Mouse (Mus musculus) telencephalon, adult 2 months (tissue): ENCODE data around the gene Chd6.
A peak's percentile ranks its signal among the peaks of the same experiment; 100 is the strongest.

Experiments
- DNase-seq: peaks from one replicate; pipeline ENCODE4 v3.0.0-alpha.2; 2011; ENCODE audit warnings: low read depth, low spot score

Gene Chd6

GRCm38 (mm10) chr2:161108933-161109371 lies at the start of gene Chd6:
Gene Chd6 (minus strand): TSS chr2:161109075.
- DNase-seq = peak; percentile 100

- no peak for DNase-seq
Measured at GRCm38 (mm10) chr2:161150004-161150842, 41.3 kb upstream of the Chd6 start.

GRCm38 (mm10) chr2:161148428-161149020 lies 39.6 kb upstream of the Chd6 start:
- no peak for DNase-seq

GRCm38 (mm10) chr2:161147656-161148427 lies 39.0 kb upstream of the Chd6 start:
- DNase-seq = peak; percentile 44

DNA sequence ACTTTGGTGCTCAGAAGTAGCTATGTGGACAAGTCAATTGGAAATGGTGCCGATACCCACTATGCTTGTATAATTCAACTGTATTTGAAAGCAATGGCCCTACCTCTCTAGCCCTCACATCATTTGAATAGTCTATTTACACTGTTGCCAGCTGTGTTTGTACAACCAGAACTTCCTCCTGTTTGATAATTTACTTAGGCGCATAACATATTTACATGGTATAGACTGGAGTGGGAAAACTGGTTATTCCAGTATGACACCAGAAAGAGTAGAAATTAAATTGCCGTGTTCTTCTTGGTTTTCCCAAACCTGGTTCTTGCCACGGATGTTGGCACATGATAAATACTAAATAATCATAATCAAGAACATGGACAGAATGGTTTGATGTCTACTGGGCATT lies 35.9 kb upstream of the Chd6 start:
- DNase-seq = no peak

GRCm38 (mm10) chr2:161138672-161139536 lies 30.0 kb upstream of the Chd6 start:
- peak; percentile 51 for DNase-seq

GRCm38 (mm10) chr2:161136999-161137398 lies 28.1 kb upstream of the Chd6 start:
- DNase-seq = no peak

DNA sequence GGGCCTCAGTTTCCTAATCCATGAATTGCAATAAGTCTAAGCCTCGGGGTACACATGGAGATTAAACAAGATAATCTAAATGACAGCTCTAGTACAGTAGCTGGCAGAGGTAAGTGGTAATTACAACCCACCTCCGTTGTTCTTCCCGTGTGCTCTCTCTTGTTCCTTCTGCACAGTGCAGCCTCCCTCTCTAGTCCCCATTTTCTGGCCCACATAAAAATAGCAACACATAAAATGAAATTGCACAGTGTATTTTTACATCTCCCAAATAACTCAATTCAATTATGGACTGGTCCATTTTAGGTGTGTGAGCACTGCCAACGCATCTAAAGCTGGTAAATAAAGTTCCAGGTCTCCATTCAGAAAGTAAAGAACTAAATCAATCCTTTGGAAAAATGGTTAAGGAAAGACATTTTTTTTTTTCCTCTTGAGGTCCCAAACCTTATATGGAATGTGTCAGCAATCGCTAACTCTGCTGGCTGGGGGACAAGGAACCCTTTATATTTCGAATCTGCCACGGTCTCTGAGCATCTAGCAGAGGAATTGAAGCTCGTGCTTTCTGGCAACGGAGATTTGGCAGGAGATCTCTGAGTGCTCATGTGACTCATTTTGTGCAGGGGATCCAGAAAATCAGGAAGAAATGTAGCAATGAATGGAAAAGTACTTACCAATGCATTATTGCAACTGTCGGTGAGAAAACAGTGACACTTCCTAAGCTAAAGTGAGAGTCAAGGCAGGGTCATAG lies 19.7 kb upstream of the Chd6 start:
- DNase-seq = peak; percentile 75

DNA sequence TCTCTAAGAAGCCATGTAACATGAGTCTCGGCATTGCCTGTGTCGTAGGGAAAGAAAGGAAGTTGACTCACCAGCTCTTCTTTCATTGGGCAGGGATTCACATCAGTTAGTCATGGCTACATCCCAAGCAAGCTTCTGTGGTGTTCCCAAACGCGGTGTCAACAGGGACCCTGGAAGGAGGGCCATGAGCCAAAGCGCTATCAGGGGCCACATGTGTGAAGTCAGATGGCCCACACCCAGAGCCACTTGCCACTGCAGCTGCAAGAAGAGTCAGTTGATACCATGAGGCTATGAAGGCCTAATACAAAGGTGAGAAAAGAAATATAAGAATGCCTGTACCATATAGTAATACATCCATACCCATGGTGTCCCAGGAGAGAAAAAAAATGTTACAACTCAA lies 3.1 kb upstream of the Chd6 start:
- DNase-seq = no peak

GRCm38 (mm10) chr2:161109398-161109821 lies 535 bp upstream of the Chd6 start:
- DNase-seq = no peak

DNA sequence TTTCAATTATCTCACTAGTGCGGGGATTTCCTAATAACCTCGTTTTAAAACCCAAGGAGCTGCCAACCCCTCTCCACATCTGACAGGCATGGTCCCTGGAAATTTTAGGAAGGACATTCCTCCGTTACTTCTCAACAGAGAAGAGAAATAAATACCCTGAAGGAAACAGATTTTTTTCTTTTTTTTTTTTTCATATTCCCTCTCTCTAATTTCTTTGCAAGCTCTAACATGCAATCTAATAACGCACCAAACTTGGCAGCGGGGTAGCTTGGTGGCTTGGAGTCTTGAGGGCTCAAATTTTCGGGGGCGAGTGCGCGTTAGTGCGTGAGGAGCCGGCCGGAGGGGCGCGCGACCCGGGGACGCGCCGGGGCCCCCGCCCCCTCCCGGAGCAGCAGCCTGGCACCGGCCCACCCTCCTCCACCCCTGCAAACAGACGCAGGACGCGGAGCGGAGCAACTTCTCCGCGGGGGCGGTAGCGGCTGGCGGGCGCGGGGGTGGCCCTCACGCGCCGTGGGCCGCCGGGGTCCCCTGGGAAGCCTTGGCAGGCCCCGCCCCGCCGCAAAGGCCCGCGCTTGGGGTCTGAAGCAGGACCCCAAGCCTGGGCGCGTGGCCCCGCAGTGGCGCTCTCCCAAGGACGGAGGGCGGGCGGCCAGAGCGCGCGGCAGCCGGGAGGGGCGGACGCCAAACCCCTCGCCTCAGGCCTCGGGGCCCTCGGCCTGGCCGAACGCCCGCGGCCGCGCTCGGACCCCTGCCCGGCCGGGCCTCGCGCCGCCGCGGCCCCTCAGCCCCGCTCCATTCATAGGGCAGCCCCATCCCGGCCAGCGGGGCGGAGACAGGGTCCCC lies 569 bp downstream of the Chd6 start:
- DNase-seq = no peak

DNA sequence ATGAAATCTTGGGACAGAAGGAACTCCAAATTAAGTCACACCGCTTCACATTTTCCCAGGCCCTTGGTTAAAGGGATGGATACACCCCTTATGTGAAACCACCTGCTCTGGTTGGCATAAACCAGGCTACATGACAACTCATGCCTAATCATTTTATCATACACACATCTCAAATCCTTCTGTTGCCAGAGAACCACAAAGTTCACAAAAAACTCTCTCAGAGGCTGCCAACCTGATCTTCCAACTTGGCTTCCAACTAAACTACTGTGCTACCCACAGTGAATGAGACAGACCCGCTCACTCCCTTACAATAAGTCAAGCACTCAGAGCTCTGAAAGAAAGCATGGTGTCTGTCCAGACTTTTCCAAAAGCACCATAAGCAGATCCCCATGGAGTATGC lies 1.6 kb downstream of the Chd6 start:
- DNase-seq = no peak

DNA sequence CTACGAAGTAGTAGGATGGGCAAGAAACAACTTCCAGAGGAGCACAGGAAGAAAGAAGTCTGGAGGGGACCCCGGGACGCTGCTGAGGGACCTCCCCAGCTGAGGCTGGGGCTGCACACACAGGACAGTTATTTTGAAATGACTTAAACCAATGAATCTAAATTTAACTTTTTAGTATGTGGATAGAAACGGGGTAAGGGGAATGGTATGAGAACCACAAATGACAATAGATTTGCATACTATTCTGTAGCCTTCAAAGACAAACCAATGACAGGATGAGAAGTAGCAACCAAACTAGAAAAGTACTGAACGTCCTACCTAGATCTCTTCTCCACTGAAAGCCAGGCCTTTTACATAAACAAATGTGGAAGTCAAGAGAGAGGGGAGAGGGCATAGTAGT lies 5.1 kb downstream of the Chd6 start:
- DNase-seq = no peak

GRCm38 (mm10) chr2:161102102-161102501 lies 6.8 kb downstream of the Chd6 start:
- no peak for DNase-seq

GRCm38 (mm10) chr2:161097746-161098145 lies 11.1 kb downstream of the Chd6 start:
- DNase-seq = no peak

DNA sequence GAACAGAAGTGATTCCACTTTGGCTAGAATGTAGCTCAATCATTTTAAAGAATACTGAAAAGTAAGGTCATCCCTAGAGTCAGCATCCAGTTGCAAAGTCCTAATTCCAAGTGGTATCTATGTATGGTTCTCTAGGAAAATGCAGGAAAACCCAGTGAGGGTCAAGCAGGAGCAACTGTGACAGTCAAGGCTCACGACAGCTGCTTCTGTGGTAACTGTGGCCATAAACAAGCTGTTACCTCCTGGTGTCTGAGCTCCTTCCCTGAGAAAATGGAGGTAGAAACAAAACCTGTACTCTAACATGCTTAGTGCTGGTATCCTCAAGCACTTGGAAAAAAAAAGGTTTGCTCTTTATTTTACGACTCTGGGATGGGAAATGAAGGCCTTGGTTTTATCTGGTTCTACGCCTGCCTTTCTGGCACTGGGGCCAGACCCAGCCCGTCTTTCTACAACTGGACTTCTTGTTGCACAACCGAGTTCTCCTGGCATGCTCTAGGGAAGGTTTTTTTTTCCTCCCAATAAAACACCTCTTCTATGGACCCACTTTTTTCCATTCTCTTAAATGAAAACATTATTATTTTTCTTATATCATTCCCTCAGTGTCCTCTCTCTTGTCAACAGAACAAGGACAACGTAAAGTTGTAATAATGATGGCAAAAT lies 18.0 kb downstream of the Chd6 start:
- DNase-seq = no peak

GRCm38 (mm10) chr2:161090200-161090599 lies 18.7 kb downstream of the Chd6 start:
- DNase-seq = no peak

GRCm38 (mm10) chr2:161078590-161078989 lies 30.3 kb downstream of the Chd6 start:
- DNase-seq = no peak

DNA sequence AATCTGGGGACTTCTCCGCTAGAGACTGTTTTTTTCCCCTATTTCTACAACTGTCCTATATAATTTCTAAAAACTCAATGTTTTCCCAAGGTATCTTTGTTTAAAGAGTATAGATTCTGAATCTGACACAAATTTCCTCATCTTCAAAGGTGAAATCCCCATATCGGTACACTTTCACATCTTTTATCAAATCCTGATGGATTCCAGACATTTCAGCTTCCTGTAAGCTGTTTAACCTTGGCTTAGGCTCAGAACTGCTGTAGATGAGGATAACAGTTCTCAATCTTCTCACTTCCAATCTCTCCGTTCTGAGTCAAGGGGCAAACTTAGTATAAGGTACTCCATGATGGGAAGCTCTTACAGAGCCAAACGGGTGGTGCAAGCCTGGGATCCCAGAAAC lies 32.6 kb downstream of the Chd6 start:
- no peak for DNase-seq
